Mouse (Mus musculus): ENCODE measurements around the gene Gna11.

GRCm38 (mm10) chr10:81536734-81537133 lies 8.3 kb downstream of the Gna11 start:
- TF ChIP-seq ZNF384 (IDR thresholded peaks at IDR 0.05; ENCODE audit: low read depth, low read length) (no peak), ZC3H11A (IDR thresholded peaks at IDR 0.05; ENCODE audit: borderline replicate concordance, low read depth, low read length) (no peak), CHD2 (IDR thresholded peaks at IDR 0.05; ENCODE audit: low read depth, low read length) (no peak)
